Mouse (Mus musculus): ENCODE results near the gene Kif18b. TPM values are rescaled to one million over a fixed set of nuclear protein-coding genes. Genes with fewer than 3 reads are reported as not detected.

Gene Kif18b
- polyA plus RNA-seq, 1 experiment: 0.40 TPM

GRCm38 (mm10) chr11:102888135-102888534 lies 36.8 kb downstream of the Kif18b start:
- H3K4me3 ChIP-seq (ENCODE audit: insufficient read depth, low read length): no peak overlapping the region
- TF ChIP-seq POLR2A (IDR thresholded peaks at IDR 0.05; ENCODE audit: extremely low read depth, insufficient read depth, low read length): no peak
- TF ChIP-seq CTCF (IDR thresholded peaks at IDR 0.05; ENCODE audit: extremely low read depth, insufficient read depth, low read length): no peak
- H3K27ac ChIP-seq (ENCODE audit: insufficient read depth, low read length): peak overlapping the region; percentile 30; the same call in 1 of the 2 replicates
- peaks cover 8% of the 10 kb centered on the region for H3K4me1 ChIP-seq (ENCODE audit: control insufficient read depth, insufficient read depth, low read length)

DNA sequence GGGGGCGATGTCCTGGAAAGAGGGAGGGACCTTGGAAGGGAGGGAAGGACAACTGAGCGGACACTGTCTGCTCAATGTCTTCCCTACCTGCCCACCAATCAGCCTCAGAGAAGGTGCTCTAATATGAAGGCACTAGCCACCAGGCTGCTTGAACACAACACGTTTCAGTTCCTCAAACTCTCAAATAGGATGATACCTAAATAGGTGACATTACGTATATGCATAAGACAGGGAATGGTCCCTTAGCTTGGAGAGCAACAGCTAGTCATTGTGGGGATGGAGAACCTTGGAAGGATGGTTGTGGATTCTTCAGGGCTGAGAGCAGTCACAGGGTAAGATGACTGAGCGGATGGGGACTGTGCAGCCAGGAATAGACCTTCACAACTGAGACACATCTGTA lies 37.5 kb downstream of the Kif18b start:
- Histone ChIP-seq H3K4me1 (ENCODE audit: control insufficient read depth, insufficient read depth, low read length) (peaks cover 9% of the 10 kb centered on the region), H3K27ac (ENCODE audit: insufficient read depth, low read length) (no peak overlapping the region), H3K4me3 (ENCODE audit: insufficient read depth, low read length) (no peak overlapping the region)
- TF ChIP-seq POLR2A (IDR thresholded peaks at IDR 0.05; ENCODE audit: extremely low read depth, insufficient read depth, low read length) (no peak), CTCF (IDR thresholded peaks at IDR 0.05; ENCODE audit: extremely low read depth, insufficient read depth, low read length) (no peak)

GRCm38 (mm10) chr11:102884616-102885219 lies 40.2 kb downstream of the Kif18b start, which contains the start of gene Fam187a:
Fam187a (plus strand) TSS chr11:102885169.
- TF ChIP-seq POLR2A (IDR thresholded peaks at IDR 0.05; ENCODE audit: extremely low read depth, insufficient read depth, low read length) (no peak), CTCF (IDR thresholded peaks at IDR 0.05; ENCODE audit: extremely low read depth, insufficient read depth, low read length) (no peak)
- peaks cover 10% of the 10 kb centered on the region for H3K4me1 ChIP-seq (ENCODE audit: control insufficient read depth, insufficient read depth, low read length)
- no peak within 1 kb of the TSS for H3K4me3 ChIP-seq (ENCODE audit: insufficient read depth, low read length)
- no peak within 1 kb of the TSS for H3K27ac ChIP-seq (ENCODE audit: insufficient read depth, low read length)

GRCm38 (mm10) chr11:102881314-102882198 lies 43.4 kb downstream of the Kif18b start:
- Histone ChIP-seq H3K27ac (ENCODE audit: insufficient read depth, low read length) (peak overlapping the region; percentile 96), H3K4me3 (ENCODE audit: insufficient read depth, low read length) (peak overlapping the region; percentile 76), H3K4me1 (ENCODE audit: control insufficient read depth, insufficient read depth, low read length) (0 out of 2 replicates have a peak, but pooled peaks cover 3% of the 10 kb centered on the region)
- TF ChIP-seq CTCF (IDR thresholded peaks at IDR 0.05; ENCODE audit: extremely low read depth, insufficient read depth, low read length) (no peak), POLR2A (IDR thresholded peaks at IDR 0.05; ENCODE audit: extremely low read depth, insufficient read depth, low read length) (0 out of 2 replicates have a peak, but pooled peaks have one; percentile 25)

DNA sequence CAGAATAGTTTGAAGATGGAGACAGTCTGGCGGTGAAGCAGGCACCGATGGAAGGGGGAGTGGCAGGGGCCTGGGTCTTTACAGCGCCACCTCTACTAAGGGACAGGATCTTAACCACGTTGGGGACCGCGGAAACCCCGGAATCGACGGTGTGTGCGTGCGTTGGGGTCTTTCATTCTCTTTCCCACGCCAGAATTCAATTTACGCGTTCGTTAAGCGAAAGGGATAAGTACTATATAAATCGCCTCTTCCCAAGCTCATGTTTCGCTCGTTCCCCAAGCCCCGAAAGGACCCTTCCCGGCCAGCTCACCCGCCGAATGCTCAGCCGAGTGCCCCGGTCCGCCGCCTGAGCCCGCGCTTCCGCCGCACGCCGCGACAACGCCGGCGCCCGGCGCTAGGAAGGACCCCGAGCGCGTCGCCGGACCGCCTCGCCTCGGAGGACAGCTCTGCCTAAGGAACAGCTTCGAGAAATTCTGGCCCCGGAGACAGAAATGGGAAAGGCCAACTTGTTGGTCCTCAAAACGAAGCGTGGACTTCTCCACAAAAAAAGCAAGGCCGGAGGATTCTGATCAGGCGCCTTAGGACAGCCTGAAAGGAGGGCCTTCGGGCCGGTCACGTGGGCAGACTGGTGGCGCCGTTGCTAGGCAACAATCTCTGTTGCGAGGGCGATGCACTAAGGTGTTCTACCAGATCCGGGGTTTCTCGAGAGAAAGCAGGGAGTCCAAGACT lies 44.2 kb downstream of the Kif18b start, which contains the start of the genes Eftud2 and Ccdc103:
Gene Eftud2 (minus strand): TSS at position 401 of the 729 bp plus-strand sequence.
Gene Ccdc103 (plus strand): TSS at position 620 of the 729 bp plus-strand sequence.
- Histone ChIP-seq H3K4me1 (ENCODE audit: control insufficient read depth, insufficient read depth, low read length) (0 out of 2 replicates have a peak, but pooled peaks cover 3% of the 10 kb centered on the region), H3K27ac (ENCODE audit: insufficient read depth, low read length) (peak within 1 kb of the TSS; percentile 96), H3K4me3 (ENCODE audit: insufficient read depth, low read length) (peak within 1 kb of the TSS; percentile 76)
- peak; percentile 97 for TF ChIP-seq POLR2A (IDR thresholded peaks at IDR 0.05; ENCODE audit: extremely low read depth, insufficient read depth, low read length)
- no peak for TF ChIP-seq CTCF (IDR thresholded peaks at IDR 0.05; ENCODE audit: extremely low read depth, insufficient read depth, low read length)

GRCm38 (mm10) chr11:102879558-102879957 lies 45.4 kb downstream of the Kif18b start:
- Histone ChIP-seq H3K4me1 (ENCODE audit: control insufficient read depth, insufficient read depth, low read length) (peaks cover 5% of the 10 kb centered on the region; the same call in 1 of the 2 replicates), H3K4me3 (ENCODE audit: insufficient read depth, low read length) (no peak overlapping the region), H3K27ac (ENCODE audit: insufficient read depth, low read length) (no peak overlapping the region)
- TF ChIP-seq CTCF (IDR thresholded peaks at IDR 0.05; ENCODE audit: extremely low read depth, insufficient read depth, low read length) (no peak), POLR2A (IDR thresholded peaks at IDR 0.05; ENCODE audit: extremely low read depth, insufficient read depth, low read length) (no peak)

DNA sequence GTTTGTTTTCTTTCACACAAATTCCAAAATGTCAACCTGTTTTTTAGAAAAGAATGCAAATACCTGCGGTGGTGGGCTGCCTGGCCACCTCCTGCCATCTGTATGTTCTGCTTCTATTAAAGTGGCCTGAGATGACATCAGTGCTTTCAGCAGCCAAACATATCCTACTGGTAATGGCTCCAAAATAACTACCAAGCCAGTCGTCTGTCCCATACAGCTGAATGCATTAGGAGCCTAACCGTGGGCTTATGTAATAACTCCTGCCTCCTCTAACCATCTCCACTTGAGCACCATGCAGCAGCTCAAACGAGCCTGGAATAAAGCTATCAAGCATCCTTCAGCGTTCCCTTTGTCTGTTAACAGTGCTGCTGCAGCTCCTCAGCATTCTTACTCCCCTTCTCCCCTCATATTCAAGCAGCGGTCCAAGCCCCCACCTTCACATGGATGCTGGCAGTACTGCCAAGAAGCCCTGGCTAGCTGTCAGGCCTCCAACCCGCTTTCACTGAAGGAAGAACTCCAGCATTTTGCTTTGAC lies 50.1 kb downstream of the Kif18b start:
- Histone ChIP-seq H3K4me1 (ENCODE audit: control insufficient read depth, insufficient read depth, low read length) (peaks cover 5% of the 10 kb centered on the region; the same call in 1 of the 2 replicates), H3K4me3 (ENCODE audit: insufficient read depth, low read length) (no peak overlapping the region), H3K27ac (ENCODE audit: insufficient read depth, low read length) (peak overlapping the region; percentile 59)
- TF ChIP-seq POLR2A (IDR thresholded peaks at IDR 0.05; ENCODE audit: extremely low read depth, insufficient read depth, low read length) (peak; percentile 41; the same call in 1 of the 2 replicates), CTCF (IDR thresholded peaks at IDR 0.05; ENCODE audit: extremely low read depth, insufficient read depth, low read length) (no peak)

DNA sequence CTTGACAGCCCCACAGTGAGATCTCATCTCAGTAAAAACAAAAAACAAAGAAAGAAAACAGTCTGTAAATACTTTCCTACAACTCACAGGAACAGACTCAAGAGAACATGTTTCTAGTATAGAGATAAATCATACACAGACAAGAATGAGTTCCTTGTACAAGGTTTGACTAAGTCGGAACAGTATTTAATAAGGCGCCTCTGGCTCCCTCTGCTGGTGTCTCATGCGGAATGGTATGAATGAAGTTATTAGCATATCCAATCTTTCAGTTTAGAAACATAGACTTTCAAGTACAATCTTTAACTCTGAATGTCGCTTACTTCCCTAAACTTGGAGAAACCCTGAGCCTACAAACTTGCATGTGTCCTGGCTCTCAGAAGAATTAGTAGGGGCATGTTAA lies 60.7 kb downstream of the Kif18b start:
- Histone ChIP-seq H3K4me3 (ENCODE audit: insufficient read depth, low read length) (no peak overlapping the region), H3K4me1 (ENCODE audit: control insufficient read depth, insufficient read depth, low read length) (peaks cover 3% of the 10 kb centered on the region; the same call in 1 of the 2 replicates), H3K27ac (ENCODE audit: insufficient read depth, low read length) (no peak overlapping the region)
- TF ChIP-seq POLR2A (IDR thresholded peaks at IDR 0.05; ENCODE audit: extremely low read depth, insufficient read depth, low read length) (no peak), CTCF (IDR thresholded peaks at IDR 0.05; ENCODE audit: extremely low read depth, insufficient read depth, low read length) (peak; percentile 58; the same call in 1 of the 2 replicates)

Measured in cortical plate, adult 2 months (tissue).